Mouse (Mus musculus): ENCODE measurements around the gene Prr15l. TPM values are rescaled to one million over a fixed set of nuclear protein-coding genes. Genes with fewer than 3 reads are reported as not detected.

Gene Prr15l
- polyA plus RNA-seq, 1 experiment = 2.2 TPM

DNA sequence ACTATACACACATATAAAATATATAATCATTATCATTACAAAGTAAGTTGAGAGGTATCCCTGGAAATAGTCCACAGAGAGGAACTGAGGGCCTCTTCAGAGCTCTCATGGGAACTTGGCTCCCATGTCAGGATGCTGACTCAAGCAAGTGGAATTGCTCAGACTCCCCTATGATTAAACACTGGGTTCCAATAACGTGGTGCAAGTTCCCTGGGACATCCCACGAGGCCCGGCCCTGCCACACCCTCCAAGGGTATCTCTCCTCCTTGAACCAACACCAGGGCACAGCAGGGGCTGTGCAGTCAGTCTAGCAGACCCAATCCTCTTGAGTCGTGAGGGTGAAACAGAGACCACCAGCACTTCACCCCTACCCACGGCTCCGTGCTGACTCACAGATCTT, 8.9 kb upstream of the Prr15l start:
- H3K36me3 ChIP-seq (ENCODE audit: control insufficient read depth, insufficient read depth, low read length) = no peaks in the 10 kb centered on the region
- 80% methylated on average over 6 of the region's 6 CpGs for WGBS
- no peak overlapping the region for H3K27ac ChIP-seq (ENCODE audit: insufficient read depth, low read length)
- H3K4me3 ChIP-seq (ENCODE audit: extremely low read depth, insufficient read depth, insufficient read length) = no peak overlapping the region
- DNase-seq (ENCODE audit: low read depth in 1 of 2, low spot score in 2 of 2) = no peak
- H3K27me3 ChIP-seq (ENCODE audit: control insufficient read depth, insufficient read depth, low read length) = no peaks in the 10 kb centered on the region
- no peaks in the 10 kb centered on the region; the same call in 1 of the 2 replicates for H3K4me1 ChIP-seq (ENCODE audit: control insufficient read depth, insufficient read depth, insufficient read length)
- TF ChIP-seq POLR2A (IDR thresholded peaks at IDR 0.05; ENCODE audit: low read depth, low read length) = no peak
- TF ChIP-seq CTCF (IDR thresholded peaks at IDR 0.05; ENCODE audit: extremely low read depth, insufficient read depth, insufficient read length, insufficient replicate concordance) = no peak

GRCm38 (mm10) chr11:96924861-96925260, 3.0 kb upstream of the Prr15l start:
- 56% methylated on average over 11 of the region's 11 CpGs for WGBS
- peaks cover 2% of the 10 kb centered on the region; the same call in 1 of the 2 replicates for H3K4me1 ChIP-seq (ENCODE audit: control insufficient read depth, insufficient read depth, insufficient read length)
- H3K27ac ChIP-seq (ENCODE audit: insufficient read depth, low read length) = no peak overlapping the region
- no peak for TF ChIP-seq CTCF (IDR thresholded peaks at IDR 0.05; ENCODE audit: extremely low read depth, insufficient read depth, insufficient read length, insufficient replicate concordance)
- no peak for TF ChIP-seq POLR2A (IDR thresholded peaks at IDR 0.05; ENCODE audit: low read depth, low read length)
- DNase-seq (ENCODE audit: low read depth in 1 of 2, low spot score in 2 of 2) = no peak
- no peaks in the 10 kb centered on the region for H3K36me3 ChIP-seq (ENCODE audit: control insufficient read depth, insufficient read depth, low read length)
- no peak overlapping the region for H3K4me3 ChIP-seq (ENCODE audit: extremely low read depth, insufficient read depth, insufficient read length)
- H3K27me3 ChIP-seq (ENCODE audit: control insufficient read depth, insufficient read depth, low read length) = no peaks in the 10 kb centered on the region

- H3K27me3 ChIP-seq (ENCODE audit: control insufficient read depth, insufficient read depth, low read length) = no peaks in the 10 kb centered on the region
- no peak for DNase-seq (ENCODE audit: low read depth in 1 of 2, low spot score in 2 of 2)
- peaks cover 2% of the 10 kb centered on the region; the same call in 1 of the 2 replicates for H3K4me1 ChIP-seq (ENCODE audit: control insufficient read depth, insufficient read depth, insufficient read length)
- H3K36me3 ChIP-seq (ENCODE audit: control insufficient read depth, insufficient read depth, low read length) = no peaks in the 10 kb centered on the region
- 80% methylated on average over 12 of the region's 12 CpGs for WGBS
- TF ChIP-seq POLR2A (IDR thresholded peaks at IDR 0.05; ENCODE audit: low read depth, low read length) (no peak), CTCF (IDR thresholded peaks at IDR 0.05; ENCODE audit: extremely low read depth, insufficient read depth, insufficient read length, insufficient replicate concordance) (no peak)
- H3K27ac ChIP-seq (ENCODE audit: insufficient read depth, low read length) = no peak overlapping the region
- no peak overlapping the region for H3K4me3 ChIP-seq (ENCODE audit: extremely low read depth, insufficient read depth, insufficient read length)
Measured at GRCm38 (mm10) chr11:96925469-96926148, 2.3 kb upstream of the Prr15l start.

DNA sequence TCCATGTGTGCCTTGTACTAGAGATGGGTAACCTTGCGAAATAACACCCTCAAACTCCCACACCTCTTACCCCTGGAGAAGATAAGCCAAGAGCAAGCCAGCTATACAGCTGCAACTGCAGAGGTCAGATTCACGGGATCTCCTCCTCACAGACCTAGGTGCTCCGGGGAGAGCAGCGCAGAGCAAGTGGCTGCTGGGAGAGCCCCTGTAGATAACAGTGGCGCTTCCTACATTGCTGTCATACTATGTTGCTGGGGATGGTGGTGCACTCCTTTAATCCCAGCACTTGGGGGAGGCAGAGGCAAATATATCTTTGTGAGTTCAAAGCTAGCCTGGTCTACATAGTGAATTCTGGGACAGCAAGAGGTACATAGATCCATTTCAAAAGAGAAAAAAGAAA, 1.3 kb upstream of the Prr15l start:
- Histone ChIP-seq H3K4me3 (ENCODE audit: extremely low read depth, insufficient read depth, insufficient read length) (no peak overlapping the region), H3K27me3 (ENCODE audit: control insufficient read depth, insufficient read depth, low read length) (no peaks in the 10 kb centered on the region), H3K36me3 (ENCODE audit: control insufficient read depth, insufficient read depth, low read length) (no peaks in the 10 kb centered on the region), H3K27ac (ENCODE audit: insufficient read depth, low read length) (no peak overlapping the region), H3K4me1 (ENCODE audit: control insufficient read depth, insufficient read depth, insufficient read length) (peaks cover 2% of the 10 kb centered on the region; the same call in 1 of the 2 replicates)
- DNase-seq (ENCODE audit: low read depth in 1 of 2, low spot score in 2 of 2) = no peak
- 82% methylated on average over 5 of the region's 5 CpGs for WGBS
- TF ChIP-seq CTCF (IDR thresholded peaks at IDR 0.05; ENCODE audit: extremely low read depth, insufficient read depth, insufficient read length, insufficient replicate concordance) (no peak), POLR2A (IDR thresholded peaks at IDR 0.05; ENCODE audit: low read depth, low read length) (no peak)

GRCm38 (mm10) chr11:96928691-96929090, 787 bp downstream of the Prr15l start:
- TF ChIP-seq CTCF (IDR thresholded peaks at IDR 0.05; ENCODE audit: extremely low read depth, insufficient read depth, insufficient read length, insufficient replicate concordance) (no peak), POLR2A (IDR thresholded peaks at IDR 0.05; ENCODE audit: low read depth, low read length) (no peak)
- WGBS = 58% methylated on average over 5 of the region's 5 CpGs
- no peak for DNase-seq (ENCODE audit: low read depth in 1 of 2, low spot score in 2 of 2)
- H3K4me3 ChIP-seq (ENCODE audit: extremely low read depth, insufficient read depth, insufficient read length) = no peak overlapping the region
- H3K36me3 ChIP-seq (ENCODE audit: control insufficient read depth, insufficient read depth, low read length) = no peaks in the 10 kb centered on the region
- no peaks in the 10 kb centered on the region for H3K27me3 ChIP-seq (ENCODE audit: control insufficient read depth, insufficient read depth, low read length)
- peaks cover 2% of the 10 kb centered on the region; the same call in 1 of the 2 replicates for H3K4me1 ChIP-seq (ENCODE audit: control insufficient read depth, insufficient read depth, insufficient read length)
- H3K27ac ChIP-seq (ENCODE audit: insufficient read depth, low read length) = no peak overlapping the region

DNA sequence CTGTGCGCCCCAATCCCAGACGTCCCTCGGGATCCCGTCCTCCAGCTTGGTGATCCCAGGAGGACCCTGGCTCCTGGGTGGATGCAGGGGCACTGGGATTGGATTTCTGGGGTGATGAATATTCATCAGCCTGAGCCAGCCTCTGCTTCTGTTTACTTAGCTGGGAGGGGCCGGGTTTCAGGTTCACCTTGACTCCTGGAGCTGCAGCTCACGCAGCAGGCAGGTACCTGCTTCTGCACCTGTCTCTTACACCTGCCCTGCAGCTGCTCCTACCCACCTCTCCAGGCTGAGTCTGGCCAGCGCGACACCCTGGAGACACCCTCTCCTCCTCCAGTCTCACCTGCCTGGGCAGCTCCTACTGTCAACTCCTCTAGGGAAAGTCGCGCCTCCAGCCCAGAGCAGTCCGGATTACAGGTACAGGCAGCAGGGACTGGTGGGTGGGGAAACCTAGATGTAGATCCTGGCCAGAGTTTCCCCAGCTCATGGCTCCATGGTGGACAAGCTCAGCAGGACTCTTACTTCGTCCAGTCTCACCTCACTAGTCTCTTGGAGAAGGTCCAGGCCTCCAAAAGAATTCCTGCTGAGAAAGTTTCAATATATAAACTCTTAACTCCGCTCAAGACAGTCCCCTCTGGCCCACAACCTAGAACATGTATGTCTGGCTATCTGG, 1.3 kb downstream of the Prr15l start:
- Histone ChIP-seq H3K4me3 (ENCODE audit: extremely low read depth, insufficient read depth, insufficient read length) (no peak overlapping the region), H3K27ac (ENCODE audit: insufficient read depth, low read length) (no peak overlapping the region), H3K27me3 (ENCODE audit: control insufficient read depth, insufficient read depth, low read length) (no peaks in the 10 kb centered on the region), H3K4me1 (ENCODE audit: control insufficient read depth, insufficient read depth, insufficient read length) (peaks cover 2% of the 10 kb centered on the region; the same call in 1 of the 2 replicates), H3K36me3 (ENCODE audit: control insufficient read depth, insufficient read depth, low read length) (no peaks in the 10 kb centered on the region)
- DNase-seq (ENCODE audit: low read depth in 1 of 2, low spot score in 2 of 2) = no peak
- 78% methylated on average over 13 of the region's 13 CpGs for WGBS
- no peak for TF ChIP-seq CTCF (IDR thresholded peaks at IDR 0.05; ENCODE audit: extremely low read depth, insufficient read depth, insufficient read length, insufficient replicate concordance)
- no peak for TF ChIP-seq POLR2A (IDR thresholded peaks at IDR 0.05; ENCODE audit: low read depth, low read length)

Data from spleen, adult 2 months (tissue).